Mouse (Mus musculus) limb, embryonic 15.5 days (tissue): ENCODE results near the gene Stard8. TPM values are rescaled to one million over a fixed set of nuclear protein-coding genes. Genes with fewer than 3 reads are reported as not detected.

Source experiments
- ATAC-seq: fragments of 200-750 bp; cut with Nextera tagmentation; 2 replicates; pipeline ENCODE4 v1.8.0; 2017; ENCODE audit warnings: low read depth, moderate TSS enrichment; ENCODE audit not compliant: insufficient number of reproducible peaks, low FRiP score, low TSS enrichment
- H3K27ac ChIP-seq: fragments of 300-500 bp; sonication (generic); 2 replicates; pipeline ENCODE4 v1.5.1; 2015; ENCODE audit warnings: moderate library complexity, mild to moderate bottlenecking, inconsistent platforms
- H3K27me3 ChIP-seq: fragments of 300-500 bp; sonication (generic); 2 replicates; pipeline ENCODE4 v1.6.1; 2015; ENCODE audit warnings: inconsistent platforms
- H3K36me3 ChIP-seq: fragments of 300-500 bp; sonication (generic); 2 replicates; pipeline ENCODE4 v1.6.1; 2015; ENCODE audit warnings: inconsistent platforms
- H3K4me1 ChIP-seq: fragments of 300-500 bp; sonication (generic); 2 replicates; pipeline ENCODE4 v1.6.1; 2015; ENCODE audit warnings: inconsistent platforms
- H3K4me2 ChIP-seq: fragments of 300-500 bp; sonication (generic); 2 replicates; pipeline ENCODE4 v1.6.1; 2015; ENCODE audit warnings: mild to moderate bottlenecking, inconsistent platforms
- H3K4me3 ChIP-seq: fragments of 300-500 bp; sonication (generic); 2 replicates; pipeline ENCODE4 v1.5.1; 2015; ENCODE audit warnings: mild to moderate bottlenecking, inconsistent platforms
- H3K9ac ChIP-seq: fragments of 300-500 bp; sonication (generic); 2 replicates; pipeline ENCODE4 v1.6.1; 2015; ENCODE audit warnings: inconsistent platforms
- H3K9me3 ChIP-seq: fragments of 300-500 bp; sonication (generic); 2 replicates; pipeline ENCODE4 v1.6.1; 2016; ENCODE audit warnings: inconsistent platforms
- WGBS: fragments of 180-500 bp; shearing (Covaris S2); methylation state at CpG from one replicate; pipeline ENCODE4 v1.1.7; 2015; 5-methylcytosine and 5-hydroxymethylcytosine counted together
- polyA plus RNA-seq: library from polyadenylated mRNA; unstranded; fragments of >200 nt; fragmentation: Nextera tagmentation; extraction: Ambion mirVana; gene quantifications from 2 replicates; pipeline ENCODE4 v1.2.1, GENCODE M21; 2015

The Stard8 gene
- polyA plus RNA-seq, 1 experiment from 2014 or later, result 8.5 TPM

DNA sequence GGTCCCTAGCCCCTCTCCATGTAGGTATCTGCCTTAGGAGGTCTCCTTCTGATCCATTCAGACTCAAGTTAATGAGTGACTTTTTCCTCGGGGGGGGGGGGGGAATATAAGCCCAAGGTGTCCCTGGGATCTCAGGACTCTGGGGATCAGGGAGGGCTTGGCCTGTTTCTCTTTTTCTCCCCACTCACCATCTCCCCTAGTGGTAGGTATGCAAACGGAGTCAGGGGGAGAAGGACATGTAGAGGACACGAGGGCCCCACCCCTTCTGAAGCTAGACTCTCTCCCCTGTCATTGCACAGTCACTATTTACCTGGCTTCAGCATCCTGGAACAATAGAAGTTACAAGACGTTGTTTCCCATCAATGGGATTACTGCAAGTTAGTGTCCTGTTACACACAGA lies 45.1 kb downstream of the Stard8 start:
- Histone ChIP-seq H3K9me3 (no peaks in the 10 kb centered on the region), H3K4me2 (no peak overlapping the region), H3K27me3 (peaks cover 27% of the 10 kb centered on the region), H3K4me1 (peaks cover under 1% of the 10 kb centered on the region; the same call in 1 of the 2 replicates), H3K36me3 (no peaks in the 10 kb centered on the region), H3K4me3 (no peak overlapping the region), H3K9ac (no peak overlapping the region), H3K27ac (no peak overlapping the region)
- no peak for ATAC-seq
- 42% methylated on average over 4 of the region's 4 CpGs for WGBS

DNA sequence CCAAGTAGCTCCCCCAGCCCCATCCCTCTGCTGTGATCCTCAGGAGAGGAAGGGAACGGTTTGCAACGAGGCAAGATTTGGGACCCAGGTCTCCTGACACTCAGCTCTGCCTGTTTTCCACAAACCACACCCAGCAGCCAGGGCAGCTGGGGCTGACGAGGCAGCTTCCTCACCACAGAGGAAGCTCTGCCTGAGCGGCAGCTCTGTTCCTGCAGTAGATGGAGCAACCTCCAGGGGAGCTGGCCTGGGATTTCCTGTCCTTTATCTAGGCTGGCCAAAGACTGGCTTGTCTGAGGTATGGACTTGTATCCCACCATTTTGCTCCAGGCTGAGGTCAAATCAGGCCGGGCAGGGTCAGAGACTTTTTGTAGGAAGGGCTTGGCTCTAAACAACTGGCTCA lies 46.2 kb downstream of the Stard8 start:
- 61% methylated on average over 5 of the region's 5 CpGs for WGBS
- H3K27me3 ChIP-seq, result peaks cover 16% of the 10 kb centered on the region
- H3K9ac ChIP-seq, result no peak overlapping the region
- H3K36me3 ChIP-seq, result no peaks in the 10 kb centered on the region
- no peak overlapping the region for H3K4me2 ChIP-seq
- no peak overlapping the region for H3K27ac ChIP-seq
- H3K4me1 ChIP-seq, result no peaks in the 10 kb centered on the region
- ATAC-seq, result no peak
- H3K4me3 ChIP-seq, result no peak overlapping the region
- no peaks in the 10 kb centered on the region for H3K9me3 ChIP-seq

DNA sequence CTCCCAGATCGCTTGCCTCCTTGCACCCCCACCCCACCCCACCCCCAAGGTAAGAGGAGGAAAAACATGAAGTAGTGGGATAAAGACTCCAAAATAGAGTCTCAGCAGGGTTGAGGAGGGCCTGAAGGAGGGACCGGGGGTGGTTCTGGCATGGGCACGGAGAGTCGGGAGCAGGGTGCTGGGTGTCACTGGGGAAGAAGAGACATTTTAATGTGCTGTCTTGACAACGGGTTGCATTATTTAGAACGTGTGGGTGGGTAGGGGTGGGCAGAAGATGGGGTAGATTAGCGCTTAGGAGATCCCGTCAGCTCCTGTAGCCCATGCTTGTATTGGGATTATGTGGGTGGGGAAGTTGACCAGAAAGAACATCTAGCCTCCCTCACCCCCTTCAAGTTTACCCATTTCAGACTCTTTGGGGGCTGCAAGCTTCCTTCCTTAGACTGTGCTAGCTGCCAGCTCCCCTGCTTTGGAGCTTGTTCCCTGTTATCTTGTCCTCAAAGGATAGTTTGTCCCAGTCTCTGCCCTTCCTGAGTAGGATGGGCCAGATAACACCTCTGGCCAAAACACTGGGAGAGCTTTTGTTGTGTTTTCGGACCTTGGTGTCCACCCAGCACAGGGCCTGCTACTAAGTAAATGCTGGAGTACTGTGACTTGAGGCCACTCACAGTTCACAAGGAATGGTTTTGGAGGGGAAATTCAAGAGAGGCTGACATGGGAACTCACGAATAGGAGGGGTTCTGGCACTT lies 47.9 kb downstream of the Stard8 start:
- no peak overlapping the region for H3K27ac ChIP-seq
- H3K9me3 ChIP-seq, result no peaks in the 10 kb centered on the region
- 82% methylated on average over 10 of the region's 10 CpGs for whole genome bisulfite sequencing
- ATAC-seq, result no peak
- no peak overlapping the region for H3K4me2 ChIP-seq
- no peak overlapping the region for H3K4me3 ChIP-seq
- H3K9ac ChIP-seq, result no peak overlapping the region
- H3K36me3 ChIP-seq, result no peaks in the 10 kb centered on the region
- H3K4me1 ChIP-seq, result no peaks in the 10 kb centered on the region
- H3K27me3 ChIP-seq, result peaks cover 9% of the 10 kb centered on the region; the same call in 1 of the 2 replicates

GRCm38 (mm10) chrX:99052255-99052654 lies 49.2 kb downstream of the Stard8 start:
- Histone ChIP-seq H3K9me3 (no peaks in the 10 kb centered on the region), H3K4me1 (no peaks in the 10 kb centered on the region), H3K27me3 (peaks cover 9% of the 10 kb centered on the region; the same call in 1 of the 2 replicates), H3K4me2 (no peak overlapping the region), H3K27ac (no peak overlapping the region), H3K4me3 (no peak overlapping the region), H3K9ac (no peak overlapping the region), H3K36me3 (no peaks in the 10 kb centered on the region)
- no peak for ATAC-seq
- WGBS, result 72% methylated on average over 7 of the region's 7 CpGs

DNA sequence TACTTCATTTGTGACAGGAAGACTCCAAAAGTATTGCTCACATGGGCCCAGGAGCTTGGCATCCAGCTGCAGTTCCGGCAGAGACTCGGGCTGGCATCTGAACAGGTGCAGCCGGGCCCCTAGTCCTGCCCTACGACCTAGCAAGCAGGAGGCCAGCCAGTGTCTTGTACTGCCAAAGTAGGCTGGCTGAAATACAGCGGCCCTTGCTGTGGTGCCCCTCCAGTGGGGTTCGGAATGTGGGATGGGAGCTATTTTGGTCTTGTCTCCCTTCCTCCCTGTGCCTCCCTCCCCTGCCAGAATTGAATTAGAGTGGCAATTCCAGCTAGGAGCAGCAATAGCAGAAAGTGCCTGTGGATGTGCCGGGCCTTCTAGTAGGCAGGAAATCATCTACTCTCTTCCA lies 51.5 kb downstream of the Stard8 start:
- Histone ChIP-seq H3K27ac (no peak overlapping the region), H3K9me3 (no peaks in the 10 kb centered on the region), H3K9ac (no peak overlapping the region), H3K36me3 (no peaks in the 10 kb centered on the region), H3K27me3 (peaks cover 13% of the 10 kb centered on the region; the same call in 1 of the 2 replicates), H3K4me2 (no peak overlapping the region), H3K4me1 (no peaks in the 10 kb centered on the region), H3K4me3 (no peak overlapping the region)
- ATAC-seq, result no peak
- 59% methylated on average over 7 of the region's 7 CpGs for WGBS

DNA sequence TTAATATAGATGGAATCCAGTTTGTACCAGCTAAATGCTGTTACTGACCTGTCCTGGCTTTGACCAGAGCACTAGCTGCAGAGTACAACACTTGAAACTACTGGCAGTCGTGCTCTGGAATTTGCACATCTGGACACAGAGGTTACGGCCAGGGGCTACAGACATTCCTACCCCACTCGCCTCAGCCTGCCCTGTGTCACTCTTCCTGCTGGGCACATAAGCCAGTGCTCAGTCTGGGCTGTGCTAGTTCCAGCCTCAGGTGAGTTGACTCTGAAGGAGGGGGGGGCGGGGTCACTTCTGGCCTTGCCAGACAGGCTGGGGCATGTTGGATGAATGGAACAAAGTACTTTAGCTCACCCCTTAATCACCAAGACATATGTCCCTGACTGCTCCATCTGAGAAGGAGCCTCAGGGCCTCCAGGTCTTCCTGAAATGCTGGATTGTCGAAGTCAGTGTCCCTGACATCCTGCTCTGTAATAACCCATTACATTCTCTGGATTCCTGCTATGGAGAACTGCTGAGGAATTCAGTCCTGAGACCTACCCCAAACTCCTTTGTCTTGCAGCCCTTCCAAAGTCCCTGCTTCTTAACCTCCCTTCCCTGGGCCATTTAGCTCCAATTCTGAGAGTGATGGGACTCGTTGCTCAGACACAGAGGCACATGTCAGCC lies 54.9 kb downstream of the Stard8 start:
- no peak for ATAC-seq
- WGBS, result 44% methylated on average over 6 of the region's 6 CpGs

DNA sequence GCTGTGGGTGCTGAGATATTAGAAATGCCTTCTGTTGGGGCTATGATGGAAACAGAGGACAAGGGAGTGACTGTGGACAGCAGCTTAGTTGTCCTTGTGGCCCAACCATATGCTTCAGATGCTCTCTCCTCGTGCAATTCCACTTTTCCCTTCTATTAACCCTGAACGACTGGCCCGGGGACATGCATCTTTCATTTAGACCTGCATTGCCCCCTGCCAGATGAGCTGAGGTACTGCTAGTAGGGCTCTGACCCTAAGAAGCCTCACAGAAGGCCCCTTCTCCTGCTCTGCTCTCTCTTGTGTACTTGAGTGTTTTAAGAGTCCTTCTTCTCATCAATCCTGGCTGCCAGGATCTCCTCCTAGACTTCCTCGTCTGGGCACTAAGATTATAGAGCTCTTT lies 56.1 kb downstream of the Stard8 start:
- Histone ChIP-seq H3K4me3 (no peak overlapping the region), H3K4me2 (no peak overlapping the region), H3K27me3 (0 out of 2 replicates have a peak, but pooled peaks cover 9% of the 10 kb centered on the region), H3K9me3 (no peaks in the 10 kb centered on the region), H3K9ac (no peak overlapping the region), H3K4me1 (no peaks in the 10 kb centered on the region), H3K27ac (no peak overlapping the region), H3K36me3 (no peaks in the 10 kb centered on the region)
- ATAC-seq, result no peak
- WGBS, result 43% methylated on average over 4 of the region's 4 CpGs

More for the DNA sequence above, 54.9 kb downstream of the Stard8 start:
- no peaks in the 10 kb centered on the region for H3K9me3 ChIP-seq
- H3K36me3 ChIP-seq, result no peaks in the 10 kb centered on the region
- no peak overlapping the region for H3K4me2 ChIP-seq
- no peak overlapping the region for H3K9ac ChIP-seq
- no peaks in the 10 kb centered on the region for H3K4me1 ChIP-seq
- no peak overlapping the region for H3K4me3 ChIP-seq
- 0 out of 2 replicates have a peak, but pooled peaks cover 11% of the 10 kb centered on the region for H3K27me3 ChIP-seq
- H3K27ac ChIP-seq, result no peak overlapping the region

DNA sequence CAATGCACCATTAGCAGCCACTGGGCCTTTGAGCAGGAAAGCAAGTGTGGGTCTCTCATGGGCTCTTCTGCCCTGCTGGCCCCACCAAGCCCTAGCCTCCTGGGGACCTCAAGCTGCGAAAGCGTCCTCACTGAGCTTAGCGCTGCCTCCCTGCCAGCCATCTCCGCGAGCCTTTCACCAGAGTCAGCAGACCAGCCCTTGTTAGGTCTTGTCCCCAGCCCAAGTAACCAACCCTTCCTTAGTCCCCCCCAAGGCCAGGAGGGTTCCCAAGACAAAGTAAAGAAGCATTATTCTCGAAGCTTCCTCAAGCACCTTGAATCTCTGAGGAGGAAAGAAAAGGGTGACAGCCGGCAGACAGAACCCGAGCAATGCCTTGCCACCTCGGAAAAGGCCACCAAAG lies 62.5 kb downstream of the Stard8 start:
- no peak overlapping the region for H3K4me2 ChIP-seq
- no peak overlapping the region for H3K9ac ChIP-seq
- H3K27me3 ChIP-seq, result peaks cover 16% of the 10 kb centered on the region; the same call in 1 of the 2 replicates
- WGBS, result 91% methylated on average over 9 of the region's 9 CpGs
- no peaks in the 10 kb centered on the region for H3K4me1 ChIP-seq
- no peaks in the 10 kb centered on the region for H3K36me3 ChIP-seq
- no peak overlapping the region for H3K27ac ChIP-seq
- no peak overlapping the region for H3K4me3 ChIP-seq
- H3K9me3 ChIP-seq, result no peaks in the 10 kb centered on the region
- no peak for ATAC-seq

- Histone ChIP-seq H3K27me3 (peaks cover 19% of the 10 kb centered on the region; the same call in 1 of the 2 replicates), H3K36me3 (no peaks in the 10 kb centered on the region), H3K9me3 (no peaks in the 10 kb centered on the region), H3K9ac (no peak overlapping the region), H3K4me3 (no peak overlapping the region), H3K27ac (no peak overlapping the region), H3K4me1 (no peaks in the 10 kb centered on the region), H3K4me2 (no peak overlapping the region)
- 86% methylated on average over 9 of the region's 9 CpGs for WGBS
- no peak for ATAC-seq
Observed at GRCm38 (mm10) chrX:99066550-99066949, 63.5 kb downstream of the Stard8 start.

- Histone ChIP-seq H3K36me3 (no peaks in the 10 kb centered on the region), H3K27me3 (peaks cover 19% of the 10 kb centered on the region; the same call in 1 of the 2 replicates), H3K27ac (no peak overlapping the region), H3K9ac (no peak overlapping the region), H3K9me3 (no peaks in the 10 kb centered on the region), H3K4me1 (no peaks in the 10 kb centered on the region), H3K4me3 (no peak overlapping the region), H3K4me2 (no peak overlapping the region)
- WGBS, result 79% methylated on average over 7 of the region's 7 CpGs
- ATAC-seq, result no peak
Observed at GRCm38 (mm10) chrX:99067232-99067631, 64.2 kb downstream of the Stard8 start.

DNA sequence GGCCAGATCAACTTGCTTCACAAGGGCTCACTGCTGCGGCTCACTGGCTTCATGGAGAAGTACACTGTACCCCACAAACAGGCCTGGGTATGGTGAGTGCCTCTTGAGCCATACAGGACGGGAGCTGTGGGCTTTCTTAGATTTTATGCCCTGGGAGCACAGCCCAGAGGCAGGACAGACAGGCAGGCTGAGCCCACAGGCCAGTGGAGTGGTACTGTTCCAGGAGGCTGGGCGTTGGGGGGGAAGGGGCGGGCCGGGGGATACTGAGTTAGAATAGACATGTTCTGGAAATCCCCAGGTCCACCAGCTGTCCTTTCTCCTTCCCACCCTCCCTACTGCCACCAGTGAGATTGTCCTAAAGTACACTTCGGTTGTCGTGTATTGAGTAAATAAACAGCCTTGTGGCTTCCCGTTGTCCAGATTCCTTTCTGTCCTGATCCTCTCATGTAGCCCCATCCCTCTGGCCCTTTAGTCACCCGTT lies 64.7 kb downstream of the Stard8 start:
- Histone ChIP-seq H3K27me3 (peaks cover 19% of the 10 kb centered on the region; the same call in 1 of the 2 replicates), H3K27ac (no peak overlapping the region), H3K9me3 (no peaks in the 10 kb centered on the region), H3K4me3 (no peak overlapping the region), H3K4me1 (no peaks in the 10 kb centered on the region), H3K4me2 (no peak overlapping the region), H3K9ac (no peak overlapping the region), H3K36me3 (no peaks in the 10 kb centered on the region)
- ATAC-seq, result no peak
- WGBS, result 82% methylated on average over 9 of the region's 9 CpGs

GRCm38 (mm10) chrX:99071188-99071587 lies 68.1 kb downstream of the Stard8 start:
- no peak overlapping the region for H3K9ac ChIP-seq
- peaks cover 14% of the 10 kb centered on the region; the same call in 1 of the 2 replicates for H3K27me3 ChIP-seq
- WGBS, result over 99% methylated on average over 7 of the region's 7 CpGs
- no peaks in the 10 kb centered on the region for H3K9me3 ChIP-seq
- no peak for ATAC-seq
- H3K4me1 ChIP-seq, result no peaks in the 10 kb centered on the region
- no peaks in the 10 kb centered on the region for H3K36me3 ChIP-seq
- no peak overlapping the region for H3K4me3 ChIP-seq
- no peak overlapping the region for H3K27ac ChIP-seq
- H3K4me2 ChIP-seq, result no peak overlapping the region
